Mouse (Mus musculus) limb, embryonic 11.5 days (tissue): ENCODE results near the gene Rtp1. TPM values are rescaled to one million over a fixed set of nuclear protein-coding genes. Genes with fewer than 3 reads are reported as not detected.

Experiments
- ATAC-seq: fragments of 200-750 bp; cut with Nextera tagmentation; 2 replicates; pipeline ENCODE4 v1.8.0; 2017; ENCODE audit warnings: low read depth; ENCODE audit not compliant: insufficient number of reproducible peaks, low FRiP score, low TSS enrichment
- DNase-seq: peaks from one replicate; pipeline ENCODE4 v3.0.0-alpha.2; 2015; ENCODE audit warnings: low spot score
- H3K27ac ChIP-seq: fragments of 300-500 bp; sonication (generic); replicated peaks from 2 replicates; pipeline ENCODE4 v1.5.1; 2014; ENCODE audit warnings: low read depth, mild to moderate bottlenecking, low read length
- H3K27me3 ChIP-seq: fragments of 300-500 bp; sonication (generic); 2 replicates; pipeline ENCODE4 v1.6.1; 2014; ENCODE audit warnings: mild to moderate bottlenecking, low read length, mixed read lengths; ENCODE audit not compliant: control insufficient read depth, insufficient read depth
- H3K36me3 ChIP-seq: fragments of 300-500 bp; sonication (generic); 2 replicates; pipeline ENCODE4 v1.6.1; 2014; ENCODE audit warnings: mild to moderate bottlenecking, low read length, moderate library complexity, mixed read lengths; ENCODE audit not compliant: control insufficient read depth, insufficient read depth
- H3K4me1 ChIP-seq: fragments of 300-500 bp; sonication (generic); 2 replicates; pipeline ENCODE4 v1.6.1; 2014; ENCODE audit warnings: low read length, mixed read lengths; ENCODE audit not compliant: control insufficient read depth, insufficient read depth
- H3K4me2 ChIP-seq: fragments of 300-500 bp; sonication (generic); 2 replicates; pipeline ENCODE4 v1.6.1; 2014; ENCODE audit warnings: low read depth, mild to moderate bottlenecking, moderate library complexity; ENCODE audit not compliant: severe bottlenecking
- H3K4me3 ChIP-seq: fragments of 300-500 bp; sonication (generic); 2 replicates; pipeline ENCODE4 v1.5.1; 2014; ENCODE audit warnings: low read depth, low read length
- H3K9ac ChIP-seq: fragments of 300-500 bp; sonication (generic); 2 replicates; pipeline ENCODE4 v1.6.1; 2014; ENCODE audit warnings: mild to moderate bottlenecking, low read length
- H3K9me3 ChIP-seq: fragments of 300-500 bp; sonication (generic); 2 replicates; pipeline ENCODE4 v1.6.1; 2016; ENCODE audit warnings: low read length; ENCODE audit not compliant: control insufficient read depth
- WGBS: fragments of 180-500 bp; shearing (Covaris S2); extraction: QIAGEN DNeasy Blood & Tissue Kit; methylation state at CpG from one replicate; pipeline ENCODE4 v1.1.7; 2014; 5-methylcytosine and 5-hydroxymethylcytosine counted together
- polyA plus RNA-seq: library from polyadenylated mRNA; unstranded; fragments of >200 nt; fragmentation: Nextera tagmentation; extraction: Ambion mirVana; gene quantifications from 2 replicates; pipeline ENCODE4 v1.2.1, GENCODE M21; 2014

Gene Rtp1
- polyA plus RNA-seq, result not detected in 2 replicates

- Histone ChIP-seq H3K4me2 (no peak within 1 kb of the TSS), H3K36me3 (no peaks in the 10 kb centered on the region), H3K27ac (no peak within 1 kb of the TSS), H3K9ac (no peak within 1 kb of the TSS), H3K27me3 (no peaks in the 10 kb centered on the region), H3K9me3 (no peaks in the 10 kb centered on the region), H3K4me3 (no peak within 1 kb of the TSS), H3K4me1 (no peaks in the 10 kb centered on the region)
- ATAC-seq, result no peak
- WGBS, result 85% methylated on average over 7 of the region's 7 CpGs
- no peak for DNase-seq
Observed at GRCm38 (mm10) chr16:23428647-23429319, at the start of gene Rtp1. Gene Rtp1 (plus strand): TSS chr16:23429133.

- DNase-seq (no peak), ATAC-seq (no peak)
- no peaks in the 10 kb centered on the region for H3K4me1 ChIP-seq
- no peak overlapping the region for H3K9ac ChIP-seq
- no peak overlapping the region for H3K4me2 ChIP-seq
- H3K27ac ChIP-seq, result no peak overlapping the region
- no peaks in the 10 kb centered on the region for H3K36me3 ChIP-seq
- no peaks in the 10 kb centered on the region for H3K27me3 ChIP-seq
- H3K4me3 ChIP-seq, result no peak overlapping the region
- WGBS, result 76% methylated on average over 3 of the region's 3 CpGs
- H3K9me3 ChIP-seq, result no peaks in the 10 kb centered on the region
Observed at GRCm38 (mm10) chr16:23379536-23380230, 49.2 kb upstream of the Rtp1 start.

GRCm38 (mm10) chr16:23384304-23384703 is 44.6 kb upstream of the Rtp1 start:
- Histone ChIP-seq H3K4me2 (no peak overlapping the region), H3K27me3 (no peaks in the 10 kb centered on the region), H3K9me3 (no peaks in the 10 kb centered on the region), H3K27ac (no peak overlapping the region), H3K9ac (no peak overlapping the region), H3K36me3 (no peaks in the 10 kb centered on the region), H3K4me1 (no peaks in the 10 kb centered on the region), H3K4me3 (no peak overlapping the region)
- ATAC-seq (no peak), DNase-seq (no peak)

GRCm38 (mm10) chr16:23397931-23398330 is 31.0 kb upstream of the Rtp1 start:
- H3K36me3 ChIP-seq, result no peaks in the 10 kb centered on the region
- DNase-seq, result no peak
- 90% methylated on average over 5 of the region's 5 CpGs for WGBS
- H3K4me2 ChIP-seq, result no peak overlapping the region
- H3K27me3 ChIP-seq, result no peaks in the 10 kb centered on the region
- no peak overlapping the region for H3K27ac ChIP-seq
- no peak overlapping the region for H3K4me3 ChIP-seq
- no peak overlapping the region for H3K9ac ChIP-seq
- 0 out of 2 replicates have a peak, but pooled peaks cover 5% of the 10 kb centered on the region for H3K4me1 ChIP-seq
- no peaks in the 10 kb centered on the region for H3K9me3 ChIP-seq
- no peak for ATAC-seq

- H3K4me2 ChIP-seq, result no peak overlapping the region
- H3K4me1 ChIP-seq, result 0 out of 2 replicates have a peak, but pooled peaks cover 5% of the 10 kb centered on the region
- no peak overlapping the region for H3K9ac ChIP-seq
- ATAC-seq, result no peak
- H3K9me3 ChIP-seq, result no peaks in the 10 kb centered on the region
- peak; percentile 22 for DNase-seq
- H3K27ac ChIP-seq, result 0 out of 2 replicates have a peak overlapping the region, but pooled peaks have one; percentile 15
- no peak overlapping the region for H3K4me3 ChIP-seq
- no peaks in the 10 kb centered on the region for H3K36me3 ChIP-seq
- whole genome bisulfite sequencing, result 53% methylated on average over 4 of the region's 4 CpGs
- H3K27me3 ChIP-seq, result no peaks in the 10 kb centered on the region
Observed at GRCm38 (mm10) chr16:23401463-23401862, 27.5 kb upstream of the Rtp1 start.

GRCm38 (mm10) chr16:23401959-23402358 is 27.0 kb upstream of the Rtp1 start:
- no peak overlapping the region for H3K4me2 ChIP-seq
- no peaks in the 10 kb centered on the region for H3K36me3 ChIP-seq
- ATAC-seq (peak; percentile 26; the same call in 1 of the 2 replicates), DNase-seq (peak; percentile 25)
- H3K27me3 ChIP-seq, result no peaks in the 10 kb centered on the region
- 0 out of 2 replicates have a peak overlapping the region, but pooled peaks have one; percentile 15 for H3K27ac ChIP-seq
- H3K4me3 ChIP-seq, result no peak overlapping the region
- no peaks in the 10 kb centered on the region for H3K9me3 ChIP-seq
- no peak overlapping the region for H3K9ac ChIP-seq
- H3K4me1 ChIP-seq, result 0 out of 2 replicates have a peak, but pooled peaks cover 5% of the 10 kb centered on the region
- 16% methylated on average over 3 of the region's 3 CpGs for WGBS

GRCm38 (mm10) chr16:23403008-23403755 is 25.8 kb upstream of the Rtp1 start:
- no peak overlapping the region for H3K4me2 ChIP-seq
- no peak overlapping the region for H3K4me3 ChIP-seq
- DNase-seq (peak; percentile 89), ATAC-seq (no peak)
- 54% methylated on average over 8 of the region's 8 CpGs for WGBS
- no peaks in the 10 kb centered on the region for H3K9me3 ChIP-seq
- no peaks in the 10 kb centered on the region for H3K36me3 ChIP-seq
- no peak overlapping the region for H3K27ac ChIP-seq
- no peaks in the 10 kb centered on the region for H3K27me3 ChIP-seq
- no peak overlapping the region for H3K9ac ChIP-seq
- 0 out of 2 replicates have a peak, but pooled peaks cover 5% of the 10 kb centered on the region for H3K4me1 ChIP-seq

- H3K4me3 ChIP-seq, result no peak overlapping the region
- H3K36me3 ChIP-seq, result no peaks in the 10 kb centered on the region
- DNase-seq (no peak), ATAC-seq (no peak)
- 75% methylated on average over 6 of the region's 6 CpGs for WGBS
- H3K9me3 ChIP-seq, result no peaks in the 10 kb centered on the region
- no peak overlapping the region for H3K9ac ChIP-seq
- no peak overlapping the region for H3K4me2 ChIP-seq
- 0 out of 2 replicates have a peak, but pooled peaks cover 6% of the 10 kb centered on the region for H3K4me1 ChIP-seq
- H3K27ac ChIP-seq, result no peak overlapping the region
- no peaks in the 10 kb centered on the region for H3K27me3 ChIP-seq
Observed at GRCm38 (mm10) chr16:23412930-23413329, 16.0 kb upstream of the Rtp1 start.
